8 mouse cellular contexts compared by ENCODE assay signal in genomic region chr10:30600094-30600534, GRCm38 (mm10). TPM values are rescaled to one million over a fixed set of nuclear protein-coding genes. Genes with fewer than 3 reads are reported as not detected.
DNase-seq lines count a peak whose midpoint lies in the region; ATAC-seq and TF ChIP-seq lines count a peak whose summit lies in the region.

No protein-coding gene starts in this region.

- DNase-seq in heart, postnatal 0 days (ENCODE audit: low spot score) = peak; percentile 43
- no peak for DNase-seq in heart, adult 9 months (ENCODE audit: low spot score in 2 of 2)
- peak; percentile 74 for DNase-seq in MEL (ENCODE audit: low read depth, low spot score)
- DNase-seq in liver, embryonic 14.5 days (ENCODE audit: low read depth in 3 of 3, low spot score in 3 of 3) = no peak
- DNase-seq in stomach, postnatal 0 days (ENCODE audit: low spot score) = no peak
- DNase-seq in layer of hippocampus, adult 9-11 months = no peak
- DNase-seq in adrenal gland, postnatal 25 days = no peak

- H3K9me3 ChIP-seq in heart, postnatal 0 days (replicated peaks; ENCODE audit: control insufficient read depth, low read length) = no peaks in the 10 kb centered on the region
- no peaks in the 10 kb centered on the region for H3K9me3 ChIP-seq in MEL (replicated peaks; ENCODE audit: insufficient read depth, low read length)
- H3K9me3 ChIP-seq in forebrain, embryonic 12.5 days = no peaks in the 10 kb centered on the region
- H3K9me3 ChIP-seq in liver, embryonic 14.5 days (ENCODE audit: control insufficient read depth, low read length) = no peaks in the 10 kb centered on the region; the same call in 1 of the 2 replicates
- H3K9me3 ChIP-seq in stomach, postnatal 0 days (ENCODE audit: control insufficient read depth, low read length) = no peaks in the 10 kb centered on the region

- H3K79me2 ChIP-seq in MEL (ENCODE audit: control insufficient read depth, insufficient read depth, low read length, poor library complexity) = peaks cover 22% of the 10 kb centered on the region

- H3K27me3 ChIP-seq in heart, postnatal 0 days (ENCODE audit: control insufficient read depth, insufficient read depth, low read length) = no peaks in the 10 kb centered on the region
- H3K27me3 ChIP-seq in MEL (ENCODE audit: control insufficient read depth in 1 of 2, insufficient read depth in 2 of 2, low read length in 2 of 2) = no peaks in the 10 kb centered on the region
- H3K27me3 ChIP-seq in forebrain, embryonic 12.5 days = no peaks in the 10 kb centered on the region
- no peaks in the 10 kb centered on the region for H3K27me3 ChIP-seq in liver, embryonic 14.5 days (ENCODE audit: control insufficient read depth, insufficient read depth, low read length)
- no peaks in the 10 kb centered on the region for H3K27me3 ChIP-seq in stomach, postnatal 0 days (ENCODE audit: control insufficient read depth, insufficient read depth, low read length)

- under 1% methylated on average over 25 of the region's 27 CpGs for WGBS in heart, postnatal 0 days
- under 1% methylated on average over 27 of the region's 27 CpGs for WGBS in forebrain, embryonic 12.5 days
- under 1% methylated on average over 27 of the region's 27 CpGs for WGBS in liver, embryonic 14.5 days (ENCODE audit: insufficient replicate concordance)
- WGBS in stomach, postnatal 0 days = under 1% methylated on average over 18 of the region's 27 CpGs

- peak overlapping the region; percentile 92 for H3K4me2 ChIP-seq in heart, postnatal 0 days (ENCODE audit: low read depth, low read length)
- H3K4me2 ChIP-seq in forebrain, embryonic 12.5 days = peak overlapping the region; percentile 73
- H3K4me2 ChIP-seq in liver, embryonic 14.5 days (ENCODE audit: low read depth) = peak overlapping the region; percentile 83
- peak overlapping the region; percentile 80 for H3K4me2 ChIP-seq in stomach, postnatal 0 days (replicated peaks; ENCODE audit: low read depth)

- H3K27ac ChIP-seq in heart, postnatal 0 days (ENCODE audit: low read depth) = peak overlapping the region; percentile 88
- peak overlapping the region; percentile 60 for H3K27ac ChIP-seq in MEL (ENCODE audit: control insufficient read depth, low read depth, low read length)
- peak overlapping the region; percentile 83 for H3K27ac ChIP-seq in forebrain, embryonic 12.5 days
- peak overlapping the region; percentile 48 for H3K27ac ChIP-seq in liver, embryonic 14.5 days
- peak overlapping the region; percentile 86 for H3K27ac ChIP-seq in stomach, postnatal 0 days (replicated peaks)

- peak overlapping the region; percentile 95 for H3K4me3 ChIP-seq in heart, postnatal 0 days (ENCODE audit: low read depth, low read length)
- H3K4me3 ChIP-seq in MEL (ENCODE audit: control insufficient read depth in 1 of 2, insufficient read depth in 1 of 2, low read depth in 2 of 2, low read length in 2 of 2) = peak overlapping the region; percentile 72 to 89
- H3K4me3 ChIP-seq in forebrain, embryonic 12.5 days (replicated peaks) = peak overlapping the region; percentile 77
- H3K4me3 ChIP-seq in liver, embryonic 14.5 days (ENCODE audit: insufficient read depth in 1 of 2, low read depth in 2 of 2, low read length in 2 of 2) = peak overlapping the region; percentile 83 to 95
- H3K4me3 ChIP-seq in stomach, postnatal 0 days (ENCODE audit: low read depth, low read length) = peak overlapping the region; percentile 88

- no peak for TF ChIP-seq POLR2A in MEL (IDR thresholded peaks at IDR 0.05; ENCODE audit: control insufficient read depth in 1 of 2, insufficient read depth in 1 of 2, low read depth in 1 of 2, low read length in 2 of 2, poor library complexity in 1 of 2)

- TF ChIP-seq EP300 in heart, postnatal 0 days (IDR thresholded peaks at IDR 0.05; ENCODE audit: low read depth) = no peak
- 0 out of 4 replicates have a peak, but pooled peaks of 1 of the 2 experiments have one; percentile 1 for TF ChIP-seq EP300 in MEL (IDR thresholded peaks at IDR 0.05; ENCODE audit: low read depth in 1 of 2, low read length in 2 of 2)
- TF ChIP-seq EP300 in liver, embryonic 14.5 days (IDR thresholded peaks at IDR 0.05; ENCODE audit: low read depth) = no peak
- no peak for TF ChIP-seq EP300 in stomach, postnatal 0 days (optimal IDR thresholded peaks at IDR 0.05)

- peak overlapping the region; percentile 88 for H3K9ac ChIP-seq in heart, postnatal 0 days (replicated peaks; ENCODE audit: low read depth, low read length)
- H3K9ac ChIP-seq in MEL (ENCODE audit: control insufficient read depth, low read depth, low read length, poor library complexity, severe bottlenecking) = peak overlapping the region; percentile 85
- peak overlapping the region; percentile 87 for H3K9ac ChIP-seq in forebrain, embryonic 12.5 days
- peak overlapping the region; percentile 84 for H3K9ac ChIP-seq in liver, embryonic 14.5 days (replicated peaks)
- H3K9ac ChIP-seq in stomach, postnatal 0 days (ENCODE audit: low read length) = peak overlapping the region; percentile 88

- H3K36me3 ChIP-seq in heart, postnatal 0 days (replicated peaks; ENCODE audit: control insufficient read depth, insufficient read depth, low read length) = peaks cover 9% of the 10 kb centered on the region
- peaks cover 9 to 18% of the 10 kb centered on the region in 2 experiments for H3K36me3 ChIP-seq in MEL (ENCODE audit: control insufficient read depth in 1 of 2, insufficient read depth in 2 of 2, low read length in 2 of 2)
- H3K36me3 ChIP-seq in forebrain, embryonic 12.5 days (replicated peaks) = peaks cover 17% of the 10 kb centered on the region
- peaks cover 14% of the 10 kb centered on the region; the same call in 1 of the 2 replicates for H3K36me3 ChIP-seq in liver, embryonic 14.5 days (replicated peaks; ENCODE audit: control insufficient read depth, insufficient read depth, low read depth)
- H3K36me3 ChIP-seq in stomach, postnatal 0 days (ENCODE audit: control insufficient read depth, insufficient read depth, low read length) = no peaks in the 10 kb centered on the region

- TF ChIP-seq CTCF in heart, postnatal 0 days (IDR thresholded peaks at IDR 0.05; ENCODE audit: low read depth) = no peak
- TF ChIP-seq CTCF in MEL (IDR thresholded peaks at IDR 0.05 in 2 of 3, conservative IDR thresholded peaks at IDR 0.05 in 1 of 3; ENCODE audit: control insufficient read depth in 1 of 3, insufficient read depth in 1 of 3, low read depth in 2 of 3, low read length in 3 of 3, poor library complexity in 1 of 3, severe bottlenecking in 1 of 3) = no peak
- no peak for TF ChIP-seq CTCF in liver, embryonic 14.5 days (IDR thresholded peaks at IDR 0.05; ENCODE audit: low read depth)
- TF ChIP-seq CTCF in stomach, postnatal 0 days (IDR thresholded peaks at IDR 0.05; ENCODE audit: low read depth) = no peak

- no peak for TF ChIP-seq RAD21 in MEL (IDR thresholded peaks at IDR 0.05; ENCODE audit: low read depth, low read length)

- peak; percentile 63 for ATAC-seq in heart, postnatal 0 days (ENCODE audit: insufficient read depth, low read depth)
- peak; percentile 86 for ATAC-seq in forebrain, embryonic 12.5 days (ENCODE audit: low FRiP score)
- peak; percentile 80 for ATAC-seq in liver, embryonic 14.5 days (ENCODE audit: insufficient read depth)
- ATAC-seq in stomach, postnatal 0 days (ENCODE audit: low FRiP score, low TSS enrichment) = peak; percentile 77

- peaks cover 7% of the 10 kb centered on the region for H3K4me1 ChIP-seq in heart, postnatal 0 days (ENCODE audit: control insufficient read depth, insufficient read depth)
- peaks cover 0 to 11% of the 10 kb centered on the region in 2 experiments; a peak in 2 of 4 replicates for H3K4me1 ChIP-seq in MEL (ENCODE audit: control insufficient read depth in 1 of 2, insufficient read depth in 2 of 2, low read length in 2 of 2)
- peaks cover 14% of the 10 kb centered on the region for H3K4me1 ChIP-seq in forebrain, embryonic 12.5 days
- peaks cover 13 to 16% of the 10 kb centered on the region in 2 experiments for H3K4me1 ChIP-seq in liver, embryonic 14.5 days (replicated peaks; ENCODE audit: control insufficient read depth in 2 of 2, insufficient read depth in 2 of 2, low read length in 1 of 2)
- no peaks in the 10 kb centered on the region for H3K4me1 ChIP-seq in stomach, postnatal 0 days (replicated peaks; ENCODE audit: control insufficient read depth, insufficient read depth)

TF ChIP-seq in MEL, 35 proteins besides CTCF, POLR2A, EP300 and RAD21 (continues in another document):
- TF ChIP-seq MYB (IDR thresholded peaks at IDR 0.05; ENCODE audit: low read depth, low read length) = no peak
- no peak for TF ChIP-seq GATA1 (IDR thresholded peaks at IDR 0.05; ENCODE audit: low read depth, low read length)
- TF ChIP-seq TBP (IDR thresholded peaks at IDR 0.05; ENCODE audit: low read depth, low read length) = no peak
- TF ChIP-seq USF1 (IDR thresholded peaks at IDR 0.05; ENCODE audit: low read depth, low read length) = peak; percentile 28; the same call in 1 of the 2 replicates
- TF ChIP-seq POLR2AphosphoS2 (IDR thresholded peaks at IDR 0.05; ENCODE audit: low read length) = no peak
- no peak for TF ChIP-seq E2F4 (IDR thresholded peaks at IDR 0.05; ENCODE audit: borderline replicate concordance, low read depth, low read length)

RNA-seq across cellular contexts. Expression of gene Trmt11, which starts 0.4 kb away (rescaled TPM):
- total RNA-seq in heart, postnatal 0 days (2014; rRNA removed; ENCODE audit: low replicate concordance) = 4.0 and 9.1 TPM in 2 replicates
- polyA plus RNA-seq in heart, postnatal 0 days (2015; fragmentation: Nextera tagmentation; extraction: Ambion mirVana) = 8.7 and 11.3 TPM in 2 replicates
- total RNA-seq in MEL (2012; rRNA removed) = 22.6 and 23.4 TPM in 2 replicates
- 10 to 100 TPM in 1 of 2 experiments, not detected in 1; 15.8 TPM for polyA plus RNA-seq in MEL (2012; ENCODE audit: insufficient read depth in 1 of 2, insufficient read length in 2 of 2, low read depth in 1 of 2, low replicate concordance in 2 of 2, missing spikeins in 1 of 2)
- polyA plus RNA-seq in forebrain, embryonic 12.5 days (2016; fragmentation: Nextera tagmentation; extraction: Ambion mirVana) = 30.1 and 32.5 TPM in 2 replicates
- polyA plus RNA-seq in liver, embryonic 14.5 days (2012; rRNA removed) = 3.0 and 4.7 TPM in 2 replicates
- 17.9 and 20.0 TPM in 2 replicates for polyA plus RNA-seq in liver, embryonic 14.5 days (2014; fragmentation: Nextera tagmentation; extraction: Ambion mirVana)
- polyA plus RNA-seq in stomach, postnatal 0 days (2015; fragmentation: Nextera tagmentation; extraction: Ambion mirVana) = 15.1 and 15.9 TPM in 2 replicates
- 10.8 and 11.7 TPM in 2 replicates for total RNA-seq in adrenal gland, postnatal 25 days (2021)

RNA-seq across cellular contexts. Expression of gene Hint3, which starts 29.3 kb away (rescaled TPM):
- 20.5 and 33.4 TPM in 2 replicates for total RNA-seq in heart, postnatal 0 days (2014; rRNA removed; ENCODE audit: low replicate concordance)
- 75.0 and 85.1 TPM in 2 replicates for polyA plus RNA-seq in heart, postnatal 0 days (2015; fragmentation: Nextera tagmentation; extraction: Ambion mirVana)
- total RNA-seq in MEL (2012; rRNA removed) = 6.8 and 7.7 TPM in 2 replicates
- 1 to 10 TPM in 1 of 2 experiments, not detected in 1; 6.4 TPM for polyA plus RNA-seq in MEL (2012; ENCODE audit: insufficient read depth in 1 of 2, insufficient read length in 2 of 2, low read depth in 1 of 2, low replicate concordance in 2 of 2, missing spikeins in 1 of 2)
- polyA plus RNA-seq in forebrain, embryonic 12.5 days (2016; fragmentation: Nextera tagmentation; extraction: Ambion mirVana) = 18.5 and 22.7 TPM in 2 replicates
- polyA plus RNA-seq in liver, embryonic 14.5 days (2012; rRNA removed) = 2.7 and 5.5 TPM in 2 replicates
- polyA plus RNA-seq in liver, embryonic 14.5 days (2014; fragmentation: Nextera tagmentation; extraction: Ambion mirVana) = 17.5 and 18.1 TPM in 2 replicates
- polyA plus RNA-seq in stomach, postnatal 0 days (2015; fragmentation: Nextera tagmentation; extraction: Ambion mirVana) = 60.9 and 67.4 TPM in 2 replicates
- 48.5 and 65.1 TPM in 2 replicates for total RNA-seq in adrenal gland, postnatal 25 days (2021)

Comparison
In these comparisons a context has a peak if more than half of its experiments do, and no peak if none do; other contexts are left out.
1. DNase-seq: peak in heart, postnatal 0 days (single experiment) and MEL (single experiment); none in heart, adult 9 months (0 of 2), liver, embryonic 14.5 days (0 of 3), stomach, postnatal 0 days (single experiment), layer of hippocampus, adult 9-11 months (single experiment) and adrenal gland, postnatal 25 days (single experiment).
2. Peak in every context shown above with its lines, with median percentiles within 50 percentile points of each other: ATAC-seq, H3K27ac ChIP-seq, H3K4me2 ChIP-seq, H3K4me3 ChIP-seq and H3K9ac ChIP-seq.